Mouse (Mus musculus) forebrain, embryonic 16.5 days (tissue): ENCODE data around the gene Snrpd2. TPM values are rescaled to one million over a fixed set of nuclear protein-coding genes. Genes with fewer than 3 reads are reported as not detected.

Experiments
- ATAC-seq: fragments of 200-750 bp; cut with Nextera tagmentation; 2 replicates; pipeline ENCODE4 v1.8.0; 2017; ENCODE audit warnings: mild to moderate bottlenecking, moderate library complexity
- H3K27ac ChIP-seq: fragments of 300-500 bp; sonication (generic); 2 replicates; pipeline ENCODE4 v1.5.1; 2014; ENCODE audit warnings: low read length, control low read depth
- H3K27me3 ChIP-seq: fragments of 300-500 bp; sonication (generic); replicated peaks from 2 replicates; pipeline ENCODE4 v1.6.1; 2014; ENCODE audit warnings: low read length; ENCODE audit not compliant: control insufficient read depth, insufficient read depth
- H3K36me3 ChIP-seq: fragments of 300-500 bp; sonication (generic); 2 replicates; pipeline ENCODE4 v1.6.1; 2014; ENCODE audit not compliant: control insufficient read depth, insufficient read depth
- H3K4me1 ChIP-seq: fragments of 300-500 bp; sonication (generic); replicated peaks from 2 replicates; pipeline ENCODE4 v1.6.1; 2014; ENCODE audit warnings: low read length; ENCODE audit not compliant: control insufficient read depth, insufficient read depth
- H3K4me2 ChIP-seq: fragments of 300-500 bp; sonication (generic); 2 replicates; pipeline ENCODE4 v1.6.1; 2014; ENCODE audit warnings: mild to moderate bottlenecking, low read length, control low read depth
- H3K4me3 ChIP-seq: fragments of 300-500 bp; sonication (generic); replicated peaks from 2 replicates; pipeline ENCODE4 v1.5.1; 2014; ENCODE audit warnings: mild to moderate bottlenecking, low read length, control low read depth
- H3K9ac ChIP-seq: fragments of 300-500 bp; sonication (generic); replicated peaks from 2 replicates; pipeline ENCODE4 v1.6.1; 2014; ENCODE audit warnings: low read depth, low read length, control low read depth
- H3K9me3 ChIP-seq: fragments of 300-500 bp; sonication (generic); 2 replicates; pipeline ENCODE4 v1.6.1; 2016; ENCODE audit warnings: low read length; ENCODE audit not compliant: control insufficient read depth
- WGBS: fragments of 180-500 bp; shearing (Covaris S2); extraction: QIAGEN DNeasy Blood & Tissue Kit; methylation state at CpG from one replicate; pipeline ENCODE4 v1.1.7; 2014; 5-methylcytosine and 5-hydroxymethylcytosine counted together
- microRNA counts: library from miRNA; unstranded; fragments of <30 nt; microRNA quantifications from one replicate; lab custom pipeline; 2016
- microRNA-seq: library from miRNA; unstranded; fragments of <30 nt; microRNA quantifications from one replicate; pipeline ENCODE4, GENCODE M21; 2017
- polyA plus RNA-seq: library from polyadenylated mRNA; unstranded; fragments of >200 nt; fragmentation: Nextera tagmentation; extraction: Ambion mirVana; gene quantifications from 2 replicates; pipeline ENCODE4 v1.2.1, GENCODE M21; 2015

Snrpd2 gene
- polyA plus RNA-seq, 1 experiment from 2014 or later = 118 TPM

GRCm38 (mm10) chr7:19202065-19202850 is 52.7 kb downstream of the Snrpd2 start:
- 60% methylated on average over 15 of the region's 15 CpGs for WGBS
- Histone ChIP-seq H3K4me2 (no peak overlapping the region), H3K27me3 (no peaks in the 10 kb centered on the region), H3K4me3 (no peak overlapping the region), H3K36me3 (peaks cover 11% of the 10 kb centered on the region), H3K4me1 (no peaks in the 10 kb centered on the region), H3K27ac (no peak overlapping the region), H3K9me3 (no peaks in the 10 kb centered on the region), H3K9ac (no peak overlapping the region)
- ATAC-seq = no peak

MicroRNAs within 50 kb of the gene (microRNA counts, 519-probe panel; counts per million panel counts)
- 1,958 counts per million, percentile 27 among the panel's probes with 10 or more counts for microRNA mmu-miR-330 (lab: Ali Mortazavi, UCI)

Small RNA genes within 50 kb of the gene (microRNA-seq; reads per million reads assigned to microRNA genes)
- 580 reads per million, percentile 73 among the genes with 10 or more reads in this experiment for gene Mir330

Other genes starting within 250 kb of the Snrpd2 start
- gene Ccdc61, start 239.3 kb upstream of the Snrpd2 start, polyA plus RNA-seq = 23.9 and 24.0 TPM in 2 replicates
- 15.8 and 17.3 TPM in 2 replicates for gene Nova2, start 223.8 kb upstream of the Snrpd2 start, polyA plus RNA-seq
- gene Nanos2, start 162.3 kb upstream of the Snrpd2 start, polyA plus RNA-seq = 0.46 and 0.91 TPM in 2 replicates
- 3.1 and 3.6 TPM in 2 replicates for gene Mypop, start 158.5 kb upstream of the Snrpd2 start, polyA plus RNA-seq
- 28.0 and 30.4 TPM in 2 replicates for gene Irf2bp1, start 145.7 kb upstream of the Snrpd2 start, polyA plus RNA-seq
- gene Foxa3, start 126.2 kb upstream of the Snrpd2 start, polyA plus RNA-seq = not detected in 2 replicates
- 34.4 and 34.7 TPM in 2 replicates for gene Sympk, start 125.3 kb upstream of the Snrpd2 start, polyA plus RNA-seq
- gene Rsph6a, start 95.0 kb upstream of the Snrpd2 start, polyA plus RNA-seq = 0.09 TPM in 1 of 2 replicates, not detected in the other
- gene Dmwd, start 73.5 kb upstream of the Snrpd2 start, polyA plus RNA-seq = 28.1 and 29.7 TPM in 2 replicates
- gene Dmpk, start 65.9 kb upstream of the Snrpd2 start, polyA plus RNA-seq = 5.6 and 10.1 TPM in 2 replicates
- gene Six5, start 55.1 kb upstream of the Snrpd2 start, polyA plus RNA-seq = 1.7 and 2.1 TPM in 2 replicates
- 3.9 and 4.9 TPM in 2 replicates for gene Gm4969, start 31.4 kb upstream of the Snrpd2 start, polyA plus RNA-seq
- gene Fbxo46, start 29.9 kb upstream of the Snrpd2 start, polyA plus RNA-seq = 25.4 and 28.3 TPM in 2 replicates
- 17.1 and 22.4 TPM in 2 replicates for gene Qpctl, start 431 bp upstream of the Snrpd2 start, polyA plus RNA-seq
- 21.8 and 32.1 TPM in 2 replicates for gene Gipr, start 16.4 kb downstream of the Snrpd2 start, polyA plus RNA-seq
- gene Eml2, start 26.7 kb downstream of the Snrpd2 start, polyA plus RNA-seq = 8.3 and 14.4 TPM in 2 replicates
- gene Gpr4, start 62.8 kb downstream of the Snrpd2 start, polyA plus RNA-seq = 2.5 and 2.7 TPM in 2 replicates
- gene Opa3, start 78.6 kb downstream of the Snrpd2 start, polyA plus RNA-seq = 43.5 and 43.8 TPM in 2 replicates
- 38.0 and 40.3 TPM in 2 replicates for gene Vasp, start 122.1 kb downstream of the Snrpd2 start, polyA plus RNA-seq
- gene Ppm1n, start 130.3 kb downstream of the Snrpd2 start, polyA plus RNA-seq = 0.39 and 0.61 TPM in 2 replicates
- 127 and 128 TPM in 2 replicates for gene Rtn2, start 132.9 kb downstream of the Snrpd2 start, polyA plus RNA-seq
- 0.05 and 0.10 TPM in 2 replicates for gene Fosb, start 160.3 kb downstream of the Snrpd2 start, polyA plus RNA-seq
- 79.3 and 85.9 TPM in 2 replicates for gene Ercc1, start 195.1 kb downstream of the Snrpd2 start, polyA plus RNA-seq
- 23.1 and 26.4 TPM in 2 replicates for gene Cd3eap, start 209.8 kb downstream of the Snrpd2 start, polyA plus RNA-seq
- 3.0 and 3.6 TPM in 2 replicates for gene Ppp1r13l, start 210.0 kb downstream of the Snrpd2 start, polyA plus RNA-seq
- 25.3 and 28.5 TPM in 2 replicates for gene Ercc2, start 232.3 kb downstream of the Snrpd2 start, polyA plus RNA-seq